Mouse (Mus musculus): ENCODE measurements at regions not wholly inside any gene's neighbourhood (a gene's known extent, or its start where the extent isn't known, plus 50 kb on each side); places are given as distances from the start of the nearest gene placed in this dataset.

DNA sequence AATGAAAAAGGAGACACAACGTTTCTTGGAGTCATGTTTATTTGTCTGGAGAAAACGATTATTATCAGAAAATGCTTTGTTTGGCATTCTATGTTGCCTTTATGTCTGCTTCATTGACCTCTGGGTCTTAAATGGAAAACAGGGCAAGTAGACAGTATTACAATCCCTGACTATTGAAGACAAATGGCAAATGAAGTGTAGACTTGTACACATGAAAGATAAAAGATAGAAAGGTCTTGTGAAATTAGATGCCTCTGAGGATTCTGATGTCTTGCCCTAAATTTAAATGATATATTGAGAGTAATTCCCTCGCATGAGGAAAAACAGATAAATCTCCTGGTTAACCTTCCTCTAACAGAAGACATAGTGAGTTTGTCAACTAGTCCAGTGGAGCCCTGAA is 1186.7 kb downstream of the Slitrk1 start:
- no peak for DNase-seq

DNA sequence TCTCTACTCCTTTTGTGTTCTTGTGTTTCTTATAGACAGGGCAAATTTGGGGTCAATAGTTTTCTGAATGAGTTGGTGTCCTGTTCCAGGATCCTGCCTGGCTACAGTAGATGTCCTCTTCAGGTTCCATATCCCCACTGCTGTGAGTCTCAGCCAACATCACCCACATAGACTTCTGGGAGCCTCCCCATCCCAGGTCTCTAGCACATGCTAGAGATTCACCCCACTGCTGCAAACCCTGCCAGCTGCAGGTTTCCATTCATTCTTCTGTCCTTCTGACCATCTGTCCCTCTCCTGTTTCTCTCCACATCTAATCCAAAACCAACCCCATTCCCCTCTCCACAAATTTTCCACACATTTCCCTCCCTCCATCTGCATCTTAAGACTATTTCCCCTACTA is 1225.6 kb downstream of the Slitrk1 start:
- DNase-seq = no peak

DNA sequence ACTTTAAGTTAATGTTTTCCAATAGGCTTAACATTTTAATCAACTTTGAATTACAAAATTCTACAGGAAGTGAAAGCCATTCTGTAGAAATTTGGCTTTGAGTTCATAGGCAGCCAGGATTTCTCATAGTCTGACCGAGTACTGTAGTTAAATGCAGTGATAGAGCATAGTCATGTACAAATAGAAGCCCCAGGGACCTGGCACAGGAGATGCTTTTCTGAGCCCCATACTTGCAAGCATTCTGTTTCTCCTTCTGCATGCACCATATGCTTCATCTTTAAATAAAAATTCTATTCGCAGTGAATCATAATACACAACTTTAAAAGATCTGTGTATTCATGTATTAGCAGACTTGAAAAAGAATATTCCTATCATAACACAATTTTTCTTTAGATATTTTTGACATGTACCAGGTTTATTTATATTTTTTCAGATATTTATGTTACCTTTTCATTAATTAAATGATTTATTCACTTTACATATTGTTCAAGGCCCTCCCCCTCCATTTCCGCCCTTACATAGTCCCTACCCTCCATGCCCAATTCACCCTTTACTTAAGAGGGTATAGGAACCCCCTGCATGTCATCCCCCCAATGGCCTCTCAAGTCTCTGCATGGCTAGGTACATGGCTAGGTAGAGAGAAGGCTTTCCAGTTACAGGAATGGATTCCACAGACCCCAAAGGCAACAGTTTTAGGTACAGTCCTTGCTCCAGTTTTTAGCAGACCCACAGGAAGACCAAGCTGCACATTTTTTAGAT is 1226.5 kb downstream of the Slitrk1 start:
- DNase-seq = no peak

DNA sequence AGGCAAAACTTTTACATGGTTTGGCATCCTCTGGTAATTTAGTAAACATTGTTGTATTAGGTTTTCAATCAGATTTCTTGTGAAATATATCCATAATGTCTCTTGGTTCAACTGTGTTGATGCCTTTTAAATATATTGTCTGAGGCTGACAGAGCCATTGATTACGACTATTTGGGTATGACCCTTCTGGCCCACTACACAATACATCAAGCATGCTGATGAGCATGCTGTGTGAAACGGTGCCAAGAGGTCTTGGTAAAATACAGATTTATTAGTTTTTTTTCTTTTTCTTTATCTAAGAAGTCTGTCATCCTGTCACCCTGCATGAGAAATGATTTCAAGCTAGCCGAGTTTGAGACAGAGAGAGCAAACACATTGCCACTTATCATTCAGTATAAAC is 1257.4 kb downstream of the Slitrk1 start:
- DNase-seq = no peak

GRCm38 (mm10) chr14:107615466-107615865 is 1298.5 kb downstream of the Slitrk1 start:
- no peak for DNase-seq

DNA sequence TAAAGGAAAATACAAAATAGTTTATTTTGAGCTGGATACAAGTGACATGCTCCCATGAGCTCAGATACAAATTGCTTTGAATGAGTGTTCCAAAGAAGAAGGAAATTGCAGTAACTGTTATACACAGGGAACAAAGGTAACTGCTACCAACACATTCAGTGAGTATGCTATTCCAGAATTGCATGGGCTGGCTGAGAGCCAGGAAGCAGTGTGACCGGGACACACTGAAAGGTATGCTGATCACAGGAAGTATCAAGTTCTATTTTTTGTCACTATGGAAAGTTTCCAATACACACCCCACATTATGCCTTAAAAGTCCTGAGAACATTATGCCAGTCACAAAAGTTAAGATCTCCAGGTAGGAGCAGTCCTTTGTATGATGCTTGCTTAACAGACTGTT is 1299.6 kb downstream of the Slitrk1 start:
- DNase-seq = peak; percentile 1

DNA sequence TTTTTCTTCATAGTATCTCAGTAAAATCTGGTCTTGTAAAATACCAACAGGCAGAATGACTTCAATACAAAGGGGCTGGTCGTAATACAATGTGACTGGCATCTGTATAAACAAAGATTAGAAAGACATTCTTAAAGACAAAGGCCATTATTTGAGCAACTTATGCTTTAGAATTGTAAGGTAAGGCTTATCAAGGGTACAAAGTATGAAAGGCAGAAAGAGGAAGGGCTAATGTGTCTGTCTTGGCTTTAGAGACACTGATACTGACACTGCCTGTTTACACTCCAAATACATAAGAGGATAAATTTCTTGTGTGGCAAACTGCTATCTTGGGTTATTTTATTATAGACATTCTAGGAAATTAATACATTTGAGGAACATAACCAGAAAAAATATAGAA is 1310.8 kb downstream of the Slitrk1 start:
- no peak for DNase-seq

DNA sequence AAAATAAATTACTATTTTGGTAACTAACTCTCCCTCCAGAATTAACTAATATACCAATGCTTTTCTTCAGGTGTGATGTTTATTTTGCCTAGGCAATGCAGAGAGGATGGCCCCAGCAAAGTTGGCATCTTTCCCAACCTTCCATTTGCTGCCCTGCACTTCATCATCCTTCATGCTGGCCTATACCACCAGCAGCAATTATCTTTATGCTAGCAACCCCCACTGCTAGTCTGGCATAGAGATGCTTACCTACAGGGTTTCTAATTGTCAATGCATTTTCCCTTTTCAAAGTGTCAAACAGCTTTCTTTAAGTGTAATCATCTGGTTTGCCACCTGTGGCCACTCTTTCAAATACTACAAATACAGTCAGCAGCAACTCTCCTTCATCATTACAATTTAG is 1327.2 kb downstream of the Slitrk1 start:
- no peak for DNase-seq

DNA sequence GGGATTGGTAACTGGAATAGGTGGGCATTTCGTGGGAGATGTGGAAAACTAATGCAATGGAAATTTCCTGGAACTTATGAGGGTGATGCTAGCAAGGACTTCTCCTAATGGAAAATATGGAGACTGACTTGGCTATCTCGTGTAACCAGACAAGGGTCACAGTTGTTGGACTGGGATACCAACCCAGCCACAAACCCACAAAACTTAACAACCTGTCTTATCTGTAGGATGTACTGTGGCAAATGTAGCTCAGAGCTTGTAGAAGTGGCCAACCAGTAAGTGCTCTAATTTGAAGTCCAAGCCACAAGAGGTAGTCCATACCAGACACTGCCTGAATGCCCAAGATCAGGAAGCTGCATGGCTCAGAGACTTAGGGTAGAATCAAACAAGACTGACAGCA is 1329.7 kb downstream of the Slitrk1 start:
- no peak for DNase-seq

GRCm38 (mm10) chr14:107570676-107571075 is 1343.3 kb downstream of the Slitrk1 start:
- no peak for DNase-seq

GRCm38 (mm10) chr14:107568496-107568895 is 1345.5 kb downstream of the Slitrk1 start:
- no peak for DNase-seq
